Comparison of ENCODE assay signal across 17 mouse cellular contexts in the genomic region with DNA sequence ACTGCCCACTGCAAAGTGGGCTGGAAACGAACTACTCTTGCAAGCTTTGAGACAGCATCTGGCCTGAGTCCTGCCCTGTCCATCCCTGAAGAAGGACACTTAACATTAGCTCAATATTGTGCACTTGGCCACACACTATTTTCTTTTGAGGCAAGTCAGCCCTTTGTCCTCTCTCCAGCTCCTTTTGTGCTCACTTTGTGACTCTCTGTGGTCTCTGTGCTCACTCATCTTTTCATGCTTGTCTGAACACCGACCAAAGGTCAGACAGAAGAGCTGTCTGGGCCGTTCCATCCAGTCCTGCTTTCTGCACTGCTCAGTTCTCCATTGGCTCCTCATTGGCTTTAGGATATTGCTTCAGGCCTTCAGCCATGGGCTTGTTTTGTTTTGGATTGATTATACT.
DNase-seq lines count a peak whose midpoint lies in the region; ATAC-seq lines count a peak whose summit lies in the region.
"Had no signal": no experiment of that assay in that cellular context is flagged by ENCODE, and none has a peak within 500 bp of the region (broad histone marks: within the 10 kb centered on the region; RNA-seq: fewer than 3 reads in every experiment).

No protein-coding gene starts in this region.

- WGBS in midbrain, embryonic 10.5 days: 16% methylated on average over 3 of the region's 3 CpGs
- WGBS in midbrain, embryonic 14.5 days: 3% methylated on average over 3 of the region's 3 CpGs
- 20% methylated on average over 3 of the region's 3 CpGs for WGBS in hindbrain, embryonic 16.5 days
- WGBS in kidney, embryonic 16.5 days: 41% methylated on average over 3 of the region's 3 CpGs

- H3K9me3 ChIP-seq in midbrain, embryonic 10.5 days (replicated peaks): no peaks in the 10 kb centered on the region
- no peaks in the 10 kb centered on the region for H3K9me3 ChIP-seq in midbrain, embryonic 14.5 days (ENCODE audit: control insufficient read depth, low read length)
- no peaks in the 10 kb centered on the region for H3K9me3 ChIP-seq in hindbrain, embryonic 16.5 days (ENCODE audit: control insufficient read depth, low read length)
- no peaks in the 10 kb centered on the region for H3K9me3 ChIP-seq in kidney, embryonic 16.5 days (ENCODE audit: low read length)
- H3K9me3 ChIP-seq: embryonic facial prominence, embryonic 13.5 days; heart, embryonic 15.5 days; limb, embryonic 12.5 days; liver, embryonic 13.5 days; lung, embryonic 15.5 days had no signal

- H3K4me3 ChIP-seq in midbrain, embryonic 10.5 days: no peak overlapping the region
- H3K4me3 ChIP-seq in midbrain, embryonic 14.5 days (replicated peaks; ENCODE audit: low read depth, low read length): no peak overlapping the region
- no peak overlapping the region for H3K4me3 ChIP-seq in hindbrain, embryonic 16.5 days (ENCODE audit: low read length)
- H3K4me3 ChIP-seq in kidney, embryonic 16.5 days (ENCODE audit: low read length): no peak overlapping the region
- H3K4me3 ChIP-seq: embryonic facial prominence, embryonic 13.5 days; heart, embryonic 15.5 days; limb, embryonic 12.5 days; liver, embryonic 13.5 days; lung, embryonic 15.5 days had no signal

- no peaks in the 10 kb centered on the region for H3K27me3 ChIP-seq in midbrain, embryonic 10.5 days (ENCODE audit: low read depth, poor library complexity, severe bottlenecking)
- no peaks in the 10 kb centered on the region for H3K27me3 ChIP-seq in midbrain, embryonic 14.5 days (ENCODE audit: control insufficient read depth, insufficient read depth, low read length)
- no peaks in the 10 kb centered on the region for H3K27me3 ChIP-seq in hindbrain, embryonic 16.5 days (replicated peaks; ENCODE audit: control insufficient read depth, insufficient read depth, low read length)
- H3K27me3 ChIP-seq in kidney, embryonic 16.5 days (ENCODE audit: insufficient read depth, low read length): no peaks in the 10 kb centered on the region
- H3K27me3 ChIP-seq: embryonic facial prominence, embryonic 13.5 days; heart, embryonic 15.5 days; limb, embryonic 12.5 days; liver, embryonic 13.5 days; lung, embryonic 15.5 days had no signal

- H3K4me1 ChIP-seq in midbrain, embryonic 10.5 days: peaks cover 45% of the 10 kb centered on the region
- H3K4me1 ChIP-seq in midbrain, embryonic 14.5 days (ENCODE audit: control insufficient read depth, insufficient read depth, low read length): 0 out of 2 replicates have a peak, but pooled peaks cover 9% of the 10 kb centered on the region
- H3K4me1 ChIP-seq in hindbrain, embryonic 16.5 days (ENCODE audit: control insufficient read depth, insufficient read depth, low read depth, low read length): peaks cover 8% of the 10 kb centered on the region
- peaks cover 3% of the 10 kb centered on the region; the same call in 1 of the 2 replicates for H3K4me1 ChIP-seq in kidney, embryonic 16.5 days (ENCODE audit: insufficient read depth, low read length)
- H3K4me1 ChIP-seq: embryonic facial prominence, embryonic 13.5 days; heart, embryonic 15.5 days; limb, embryonic 12.5 days; liver, embryonic 13.5 days; lung, embryonic 15.5 days had no signal

- peak overlapping the region; percentile 72 for H3K27ac ChIP-seq in midbrain, embryonic 10.5 days (replicated peaks)
- H3K27ac ChIP-seq in midbrain, embryonic 14.5 days (replicated peaks; ENCODE audit: low read depth, low read length): no peak overlapping the region
- H3K27ac ChIP-seq in hindbrain, embryonic 16.5 days (ENCODE audit: low read depth, low read length): no peak overlapping the region
- no peak overlapping the region for H3K27ac ChIP-seq in kidney, embryonic 16.5 days (ENCODE audit: low read length)
- H3K27ac ChIP-seq: embryonic facial prominence, embryonic 13.5 days; heart, embryonic 15.5 days; limb, embryonic 12.5 days; liver, embryonic 13.5 days; lung, embryonic 15.5 days; macrophage had no signal

- DNase-seq in midbrain, embryonic 10.5 days (ENCODE audit: low spot score): peak; percentile 29
- DNase-seq in midbrain, embryonic 14.5 days: no peak
- peak; percentile 41 for DNase-seq in retina, embryonic 14.5 days (ENCODE audit: low spot score)
- DNase-seq in urinary bladder, adult 18-20 months (ENCODE audit: low spot score in 2 of 2): no peak
- DNase-seq in frontal cortex, postnatal 36 days (ENCODE audit: low spot score in 2 of 2): no peak
- DNase-seq: cerebellum, postnatal 36 days; heart, adult 18-20 months; liver, embryonic 13.5 days; right cerebral cortex, postnatal 4 days; thymus, postnatal 25 days had no signal

- H3K36me3 ChIP-seq in midbrain, embryonic 10.5 days: no peaks in the 10 kb centered on the region
- H3K36me3 ChIP-seq in midbrain, embryonic 14.5 days (ENCODE audit: control insufficient read depth, insufficient read depth, low read length): no peaks in the 10 kb centered on the region
- H3K36me3 ChIP-seq in hindbrain, embryonic 16.5 days (ENCODE audit: control insufficient read depth, insufficient read depth, low read length): no peaks in the 10 kb centered on the region
- H3K36me3 ChIP-seq in kidney, embryonic 16.5 days (ENCODE audit: insufficient read depth, low read length): no peaks in the 10 kb centered on the region
- H3K36me3 ChIP-seq: embryonic facial prominence, embryonic 13.5 days; heart, embryonic 15.5 days; limb, embryonic 12.5 days; liver, embryonic 13.5 days; lung, embryonic 15.5 days had no signal

- no peak overlapping the region for H3K4me2 ChIP-seq in midbrain, embryonic 14.5 days (ENCODE audit: low read length)
- H3K4me2 ChIP-seq in hindbrain, embryonic 16.5 days (ENCODE audit: low read length): no peak overlapping the region
- H3K4me2 ChIP-seq in kidney, embryonic 16.5 days (replicated peaks; ENCODE audit: low read depth, low read length): no peak overlapping the region
- H3K4me2 ChIP-seq: embryonic facial prominence, embryonic 13.5 days; heart, embryonic 15.5 days; limb, embryonic 12.5 days; liver, embryonic 13.5 days; lung, embryonic 15.5 days had no signal

- no peak overlapping the region for H3K9ac ChIP-seq in midbrain, embryonic 14.5 days (replicated peaks; ENCODE audit: low read length)
- no peak overlapping the region for H3K9ac ChIP-seq in hindbrain, embryonic 16.5 days (ENCODE audit: low read depth, low read length)
- H3K9ac ChIP-seq in kidney, embryonic 16.5 days (replicated peaks; ENCODE audit: low read length): no peak overlapping the region
- H3K9ac ChIP-seq: embryonic facial prominence, embryonic 13.5 days; heart, embryonic 15.5 days; limb, embryonic 12.5 days; liver, embryonic 13.5 days; lung, embryonic 15.5 days had no signal

- no peak for ATAC-seq in midbrain, embryonic 14.5 days (ENCODE audit: low FRiP score, low TSS enrichment)
- ATAC-seq in hindbrain, embryonic 16.5 days: peak; percentile 70
- peak; percentile 81; the same call in 1 of the 2 replicates for ATAC-seq in kidney, embryonic 16.5 days (ENCODE audit: low FRiP score, low TSS enrichment)

Comparison
In these comparisons a context has a peak if more than half of its experiments do, and no peak if none do; other contexts are left out.
1. DNase-seq: peak in midbrain, embryonic 10.5 days (single experiment) and retina, embryonic 14.5 days (single experiment); none in midbrain, embryonic 14.5 days (single experiment), urinary bladder, adult 18-20 months (0 of 2) and frontal cortex, postnatal 36 days (0 of 2).